In the genomic region with DNA sequence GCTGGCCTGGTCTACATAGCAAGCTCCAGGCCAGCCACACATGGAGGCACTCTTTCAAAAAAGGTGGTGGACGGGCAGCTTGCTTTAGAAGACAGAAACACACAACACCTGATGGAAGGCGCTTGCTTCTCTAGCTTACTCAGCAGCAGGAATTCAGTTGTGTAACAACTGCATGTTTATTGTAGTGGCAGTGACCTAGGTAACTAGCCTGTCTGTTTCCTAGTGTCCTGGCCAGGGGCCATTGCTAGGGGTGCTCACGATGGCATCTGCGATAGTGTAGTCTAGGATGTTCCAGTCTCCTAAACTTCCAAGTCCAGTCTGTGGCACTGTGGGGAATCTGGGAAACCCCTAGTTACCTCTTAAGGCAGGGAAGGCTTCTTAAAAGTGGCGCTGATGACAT, we compare ENCODE assay signal across 12 mouse cellular contexts. TPM values are rescaled to one million over a fixed set of nuclear protein-coding genes. Genes with fewer than 3 reads are reported as not detected.
DNase-seq lines count a peak whose midpoint lies in the region; ATAC-seq lines count a peak whose summit lies in the region.
"Had no signal": no experiment of that assay in that cellular context is flagged by ENCODE, and none has a peak within 500 bp of the region (broad histone marks: within the 10 kb centered on the region; RNA-seq: fewer than 3 reads in every experiment).

No protein-coding gene starts in this region.

- no peak for ATAC-seq in forebrain, embryonic 13.5 days
- ATAC-seq in limb, embryonic 12.5 days (ENCODE audit: insufficient number of reproducible peaks, insufficient read depth, low FRiP score, low TSS enrichment, low read depth): no peak
- no peak for ATAC-seq in midbrain, embryonic 16.5 days

- no peak overlapping the region for H3K4me2 ChIP-seq in forebrain, embryonic 13.5 days
- H3K4me2 ChIP-seq in limb, embryonic 12.5 days: no peak overlapping the region
- H3K4me2 ChIP-seq in midbrain, embryonic 16.5 days (ENCODE audit: low read length): no peak overlapping the region

- intact Hi-C loops in heart, postnatal 14 days (cut with DNase I): no loop called here
- intact Hi-C loops in left cerebral cortex, postnatal 4 days (cut with DNase I): no loop called here

- DNase-seq in heart, postnatal 4 days: peak; percentile 52
- no peak for DNase-seq in heart, postnatal 14 days
- no peak for DNase-seq in left cerebral cortex, postnatal 4 days
- DNase-seq in cerebellum, adult 11-12 months: no peak
- no peak for DNase-seq in T-cell, adult 2 months (ENCODE audit: low spot score)
- DNase-seq: B cell, adult 2 months; cerebellum, postnatal 14 days; kidney, postnatal 14 days; right cerebral cortex, postnatal 14 days had no signal

- H3K4me1 ChIP-seq in forebrain, embryonic 13.5 days: peaks cover 31% of the 10 kb centered on the region
- peaks cover 21% of the 10 kb centered on the region for H3K4me1 ChIP-seq in limb, embryonic 12.5 days (replicated peaks)
- peaks cover 10% of the 10 kb centered on the region for H3K4me1 ChIP-seq in midbrain, embryonic 16.5 days (ENCODE audit: control insufficient read depth, insufficient read depth, low read length)

- no peaks in the 10 kb centered on the region for H3K9me3 ChIP-seq in forebrain, embryonic 13.5 days (replicated peaks)
- H3K9me3 ChIP-seq in limb, embryonic 12.5 days: no peaks in the 10 kb centered on the region
- no peaks in the 10 kb centered on the region for H3K9me3 ChIP-seq in midbrain, embryonic 16.5 days (replicated peaks; ENCODE audit: control insufficient read depth, low read length, poor library complexity, severe bottlenecking)

- H3K9ac ChIP-seq in forebrain, embryonic 13.5 days: 0 out of 2 replicates have a peak overlapping the region, but pooled peaks have one; percentile 30
- no peak overlapping the region for H3K9ac ChIP-seq in limb, embryonic 12.5 days (replicated peaks)
- 0 out of 2 replicates have a peak overlapping the region, but pooled peaks have one; percentile 3 for H3K9ac ChIP-seq in midbrain, embryonic 16.5 days (ENCODE audit: low read depth, low read length)

- peak overlapping the region; percentile 70 for H3K27ac ChIP-seq in forebrain, embryonic 13.5 days
- 0 out of 2 replicates have a peak overlapping the region, but pooled peaks have one; percentile 20 for H3K27ac ChIP-seq in limb, embryonic 12.5 days
- peak overlapping the region; percentile 35; the same call in 1 of the 2 replicates for H3K27ac ChIP-seq in midbrain, embryonic 16.5 days (ENCODE audit: low read length)

- 87% methylated on average over 5 of the region's 5 CpGs for WGBS in forebrain, embryonic 13.5 days
- WGBS in limb, embryonic 12.5 days: 86% methylated on average over 5 of the region's 5 CpGs
- WGBS in midbrain, embryonic 16.5 days: 88% methylated on average over 5 of the region's 5 CpGs

- no peak overlapping the region for H3K4me3 ChIP-seq in forebrain, embryonic 13.5 days
- no peak overlapping the region for H3K4me3 ChIP-seq in limb, embryonic 12.5 days (replicated peaks)
- no peak overlapping the region for H3K4me3 ChIP-seq in midbrain, embryonic 16.5 days (ENCODE audit: low read depth, low read length)

- peaks cover 16% of the 10 kb centered on the region for H3K36me3 ChIP-seq in forebrain, embryonic 13.5 days (ENCODE audit: poor library complexity, severe bottlenecking)
- peaks cover 26% of the 10 kb centered on the region for H3K36me3 ChIP-seq in limb, embryonic 12.5 days
- H3K36me3 ChIP-seq in midbrain, embryonic 16.5 days (ENCODE audit: control insufficient read depth, insufficient read depth, low read length): no peaks in the 10 kb centered on the region

- no peaks in the 10 kb centered on the region for H3K27me3 ChIP-seq in forebrain, embryonic 13.5 days
- no peaks in the 10 kb centered on the region for H3K27me3 ChIP-seq in limb, embryonic 12.5 days
- H3K27me3 ChIP-seq in midbrain, embryonic 16.5 days (ENCODE audit: control insufficient read depth, insufficient read depth, low read depth, low read length): no peaks in the 10 kb centered on the region

RNA-seq across cellular contexts. Expression of gene Srebf2, which starts 2.8 kb away (rescaled TPM):
- total RNA-seq in heart, postnatal 4 days (2021): 10 to 100 TPM; 79.0 to 84.5 TPM
- total RNA-seq in heart, postnatal 14 days (2021): 10 to 100 TPM; 18.7 to 22.6 TPM
- 200 and 218 TPM in 2 replicates for polyA plus RNA-seq in forebrain, embryonic 13.5 days (2015; fragmentation: Nextera tagmentation; extraction: Ambion mirVana)
- polyA plus RNA-seq in limb, embryonic 12.5 days (2016; fragmentation: Nextera tagmentation; extraction: Ambion mirVana): 186 and 188 TPM in 2 replicates
- polyA plus RNA-seq in midbrain, embryonic 16.5 days (2015; fragmentation: Nextera tagmentation; extraction: Ambion mirVana): 194 and 218 TPM in 2 replicates
- total RNA-seq in left cerebral cortex, postnatal 4 days (2021): 100 to 1,000 TPM; 233 to 234 TPM

RNA-seq across cellular contexts. Expression of gene Ccdc134, which starts 16.4 kb away (rescaled TPM):
- total RNA-seq in heart, postnatal 4 days (2021): 1 to 10 TPM; 6.1 to 8.3 TPM
- total RNA-seq in heart, postnatal 14 days (2021): 1 to 10 TPM; 4.8 to 5.8 TPM
- polyA plus RNA-seq in forebrain, embryonic 13.5 days (2015; fragmentation: Nextera tagmentation; extraction: Ambion mirVana): 15.2 and 15.9 TPM in 2 replicates
- polyA plus RNA-seq in limb, embryonic 12.5 days (2016; fragmentation: Nextera tagmentation; extraction: Ambion mirVana): 23.4 and 26.6 TPM in 2 replicates
- 10.5 and 11.3 TPM in 2 replicates for polyA plus RNA-seq in midbrain, embryonic 16.5 days (2015; fragmentation: Nextera tagmentation; extraction: Ambion mirVana)
- 10 to 100 TPM; 11.3 to 12.4 TPM for total RNA-seq in left cerebral cortex, postnatal 4 days (2021)

Comparison
In these comparisons a context has a peak if more than half of its experiments do, and no peak if none do; other contexts are left out.
1. H3K27ac ChIP-seq: peak in every context shown above with its lines; median percentile 70 in forebrain, embryonic 13.5 days; 35 in midbrain, embryonic 16.5 days; 20 in limb, embryonic 12.5 days.